ENCODE assay signal across 11 mouse cellular contexts in the genomic region with DNA sequence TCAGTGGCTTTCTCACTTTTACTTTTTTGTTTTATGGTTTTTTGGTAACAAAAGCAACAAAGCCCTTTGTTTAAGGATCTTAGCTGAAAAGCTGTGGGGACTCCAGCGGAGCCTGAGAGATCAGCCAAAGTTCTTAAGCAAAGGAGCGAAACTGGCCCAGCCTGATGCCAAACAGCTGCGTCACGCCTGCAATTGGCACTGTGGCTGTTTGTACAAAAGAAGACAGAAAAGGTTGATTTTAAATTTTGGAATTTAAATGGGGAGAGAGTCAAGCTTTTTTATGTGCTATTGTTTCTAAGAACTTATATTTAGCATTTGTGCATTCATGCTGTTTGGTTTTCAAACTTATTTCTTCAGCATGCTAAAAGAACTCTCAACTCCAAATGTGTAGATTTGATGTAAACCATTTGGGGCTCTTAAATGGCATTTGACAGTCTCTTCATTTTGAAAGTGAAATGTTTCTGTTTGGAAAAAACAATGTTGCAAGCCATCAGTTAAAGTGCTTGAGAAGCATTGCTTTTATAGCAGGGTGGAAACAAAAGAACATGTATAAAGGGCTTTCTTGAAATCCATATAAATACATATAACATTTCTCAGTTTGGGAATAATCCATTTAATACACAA.
DNase-seq lines count a peak whose midpoint lies in the region; TF ChIP-seq lines count a peak whose summit lies in the region.
"Had no signal": no experiment of that assay in that cellular context is flagged by ENCODE, and none has a peak within 500 bp of the region (broad histone marks: within the 10 kb centered on the region; RNA-seq: fewer than 3 reads in every experiment).

No protein-coding gene starts in this region.

- H3K27ac ChIP-seq in heart, embryonic 10.5 days: no peak overlapping the region

- 67% methylated on average over 4 of the region's 4 CpGs for WGBS in heart, embryonic 10.5 days
- 41% methylated on average over 4 of the region's 4 CpGs for WGBS in lung, adult 2 months

- peak; percentile 19 for DNase-seq in heart, embryonic 10.5 days (ENCODE audit: low spot score)
- no peak for DNase-seq in heart, adult 9 months (ENCODE audit: low spot score in 2 of 2)
- DNase-seq in urinary bladder, adult 18-20 months (ENCODE audit: low spot score in 2 of 2): peak; percentile 41 to 62
- DNase-seq in urinary bladder, adult 2 months (ENCODE audit: low spot score): no peak
- peak; percentile 13 for DNase-seq in lung, adult 2 months
- DNase-seq in frontal cortex, postnatal 10 days (ENCODE audit: low spot score in 2 of 2): no peak
- no peak for DNase-seq in left cerebral cortex, adult 11 months (ENCODE audit: low spot score)
- DNase-seq in cerebellum, postnatal 25 days: no peak
- DNase-seq: cerebellum, adult 8-10 months; kidney, adult 2 months had no signal

- H3K4me1 ChIP-seq in heart, embryonic 10.5 days: peaks cover 5% of the 10 kb centered on the region; the same call in 1 of the 2 replicates
- 0 out of 2 replicates have a peak, but pooled peaks cover 3% of the 10 kb centered on the region for H3K4me1 ChIP-seq in lung, adult 2 months (ENCODE audit: control insufficient read depth, insufficient read depth, low read length)

- no peaks in the 10 kb centered on the region for H3K27me3 ChIP-seq in heart, embryonic 10.5 days (ENCODE audit: insufficient read depth, poor library complexity, severe bottlenecking)

- no peaks in the 10 kb centered on the region for H3K9me3 ChIP-seq in heart, embryonic 10.5 days

- no peak overlapping the region for H3K4me3 ChIP-seq in heart, embryonic 10.5 days
- no peak overlapping the region for H3K4me3 ChIP-seq in lung, adult 2 months (replicated peaks; ENCODE audit: extremely low read depth, low read depth, low read length)
- H3K4me3 ChIP-seq: myocyte had no signal

- TF ChIP-seq CTCF in lung, adult 2 months (IDR thresholded peaks at IDR 0.05; ENCODE audit: insufficient read depth, low read length): no peak

- no peak for TF ChIP-seq POLR2A in lung, adult 2 months (IDR thresholded peaks at IDR 0.05; ENCODE audit: borderline replicate concordance, extremely low read depth, low read depth, low read length)

- H3K36me3 ChIP-seq in heart, embryonic 10.5 days: no peaks in the 10 kb centered on the region

Comparison
In these comparisons a context has a peak if more than half of its experiments do, and no peak if none do; other contexts are left out.
1. DNase-seq: peak in heart, embryonic 10.5 days (single experiment), urinary bladder, adult 18-20 months (2 of 2) and lung, adult 2 months (single experiment); none in heart, adult 9 months (0 of 2), urinary bladder, adult 2 months (single experiment), frontal cortex, postnatal 10 days (0 of 2), left cerebral cortex, adult 11 months (single experiment) and cerebellum, postnatal 25 days (0 of 2).